Mouse (Mus musculus) embryonic facial prominence, embryonic 11.5 days (tissue): ENCODE measurements around the gene Srpk1. TPM values are rescaled to one million over a fixed set of nuclear protein-coding genes. Genes with fewer than 3 reads are reported as not detected.
"Not testable (repeated sequence)": the region's sequence is repeated elsewhere in the genome, so short reads cannot be mapped to it uniquely, and the experiment has no call there.

Experiments used
- ATAC-seq: fragments of 200-750 bp; cut with Nextera tagmentation; replicated peaks from 2 replicates; pipeline ENCODE4 v1.8.0; 2017; ENCODE audit warnings: low read depth; ENCODE audit not compliant: insufficient number of reproducible peaks, low FRiP score, low TSS enrichment
- DNase-seq: peaks from one replicate; pipeline ENCODE4 v3.0.0-alpha.2; 2015; ENCODE audit warnings: low spot score
- H3K27ac ChIP-seq: fragments of 300-500 bp; sonication (generic); replicated peaks from 2 replicates; pipeline ENCODE4 v1.5.1; 2014; ENCODE audit warnings: mild to moderate bottlenecking, low read depth, low read length, control low read depth
- H3K27me3 ChIP-seq: fragments of 300-500 bp; sonication (generic); 2 replicates; pipeline ENCODE4 v1.6.1; 2014; ENCODE audit warnings: mild to moderate bottlenecking, low read length, moderate library complexity, mixed read lengths; ENCODE audit not compliant: control insufficient read depth, insufficient read depth
- H3K36me3 ChIP-seq: fragments of 300-500 bp; sonication (generic); replicated peaks from 2 replicates; pipeline ENCODE4 v1.6.1; 2014; ENCODE audit warnings: low read depth, mild to moderate bottlenecking, low read length, moderate library complexity, mixed read lengths; ENCODE audit not compliant: control insufficient read depth, insufficient read depth
- H3K4me1 ChIP-seq: fragments of 300-500 bp; sonication (generic); 2 replicates; pipeline ENCODE4 v1.6.1; 2014; ENCODE audit warnings: low read length, mixed read lengths; ENCODE audit not compliant: control insufficient read depth, insufficient read depth
- H3K4me2 ChIP-seq: fragments of 300-500 bp; sonication (generic); 2 replicates; pipeline ENCODE4 v1.6.1; 2014; ENCODE audit warnings: low read depth, mild to moderate bottlenecking, control low read depth, low read length, moderate library complexity
- H3K4me3 ChIP-seq: fragments of 300-500 bp; sonication (generic); 2 replicates; pipeline ENCODE4 v1.5.1; 2014; ENCODE audit warnings: low read depth, low read length, control low read depth
- H3K9ac ChIP-seq: fragments of 300-500 bp; sonication (generic); replicated peaks from 2 replicates; pipeline ENCODE4 v1.6.1; 2014; ENCODE audit warnings: mild to moderate bottlenecking, control low read depth, low read length
- H3K9me3 ChIP-seq: fragments of 300-500 bp; sonication (generic); replicated peaks from 2 replicates; pipeline ENCODE4 v1.6.1; 2016; ENCODE audit warnings: mild to moderate bottlenecking, low read length, inconsistent platforms, mixed read lengths; ENCODE audit not compliant: control insufficient read depth
- WGBS: fragments of 180-500 bp; shearing (Covaris S2); extraction: QIAGEN DNeasy Blood & Tissue Kit; methylation state at CpG from one replicate; pipeline ENCODE4 v1.1.7; 2014; 5-methylcytosine and 5-hydroxymethylcytosine counted together
- polyA plus RNA-seq: library from polyadenylated mRNA; unstranded; fragments of >200 nt; fragmentation: Nextera tagmentation; extraction: Ambion mirVana; gene quantifications from 2 replicates; pipeline ENCODE4 v1.2.1, GENCODE M21; 2014

Srpk1 gene
- polyA plus RNA-seq, 1 experiment from 2014 or later: 135 TPM

- H3K9ac ChIP-seq: no peak overlapping the region
- H3K4me1 ChIP-seq: no peaks in the 10 kb centered on the region
- H3K36me3 ChIP-seq: no peaks in the 10 kb centered on the region
- ATAC-seq (no peak), DNase-seq (no peak)
- H3K27ac ChIP-seq: no peak overlapping the region
- no peak overlapping the region for H3K4me2 ChIP-seq
- no peaks in the 10 kb centered on the region for H3K27me3 ChIP-seq
- H3K9me3 ChIP-seq: no peaks in the 10 kb centered on the region
- no peak overlapping the region for H3K4me3 ChIP-seq
Observed at GRCm38 (mm10) chr17:28565181-28565580, 57.3 kb downstream of the Srpk1 start.

- ATAC-seq: no peak
- Histone ChIP-seq H3K4me2 (no peak overlapping the region), H3K4me3 (no peak overlapping the region), H3K4me1 (no peaks in the 10 kb centered on the region; the same call in 1 of the 2 replicates), H3K9me3 (no peaks in the 10 kb centered on the region), H3K36me3 (no peaks in the 10 kb centered on the region), H3K9ac (no peak overlapping the region), H3K27me3 (no peaks in the 10 kb centered on the region), H3K27ac (no peak overlapping the region)
- 55% methylated on average over 7 of the region's 7 CpGs for WGBS
- DNase-seq: no peak
Observed at GRCm38 (mm10) chr17:28561613-28562012, 60.9 kb downstream of the Srpk1 start.

- 82% methylated on average over 4 of the region's 4 CpGs for WGBS
- Histone ChIP-seq H3K9me3 (no peaks in the 10 kb centered on the region), H3K27me3 (no peaks in the 10 kb centered on the region), H3K4me2 (no peak within 1 kb of the TSS), H3K36me3 (no peaks in the 10 kb centered on the region), H3K27ac (no peak within 1 kb of the TSS), H3K9ac (no peak within 1 kb of the TSS), H3K4me1 (no peaks in the 10 kb centered on the region; the same call in 1 of the 2 replicates), H3K4me3 (no peak within 1 kb of the TSS)
- ATAC-seq (no peak), DNase-seq (no peak)
Observed at GRCm38 (mm10) chr17:28560598-28560997, 61.9 kb downstream of the Srpk1 start, which contains the start of gene Clps. Gene Clps, minus strand, starts transcription at chr17:28560766.

- 72% methylated on average over 6 of the region's 6 CpGs for WGBS
- no peaks in the 10 kb centered on the region; the same call in 1 of the 2 replicates for H3K4me1 ChIP-seq
Observed at GRCm38 (mm10) chr17:28557772-28558171, 64.7 kb downstream of the Srpk1 start.

DNA sequence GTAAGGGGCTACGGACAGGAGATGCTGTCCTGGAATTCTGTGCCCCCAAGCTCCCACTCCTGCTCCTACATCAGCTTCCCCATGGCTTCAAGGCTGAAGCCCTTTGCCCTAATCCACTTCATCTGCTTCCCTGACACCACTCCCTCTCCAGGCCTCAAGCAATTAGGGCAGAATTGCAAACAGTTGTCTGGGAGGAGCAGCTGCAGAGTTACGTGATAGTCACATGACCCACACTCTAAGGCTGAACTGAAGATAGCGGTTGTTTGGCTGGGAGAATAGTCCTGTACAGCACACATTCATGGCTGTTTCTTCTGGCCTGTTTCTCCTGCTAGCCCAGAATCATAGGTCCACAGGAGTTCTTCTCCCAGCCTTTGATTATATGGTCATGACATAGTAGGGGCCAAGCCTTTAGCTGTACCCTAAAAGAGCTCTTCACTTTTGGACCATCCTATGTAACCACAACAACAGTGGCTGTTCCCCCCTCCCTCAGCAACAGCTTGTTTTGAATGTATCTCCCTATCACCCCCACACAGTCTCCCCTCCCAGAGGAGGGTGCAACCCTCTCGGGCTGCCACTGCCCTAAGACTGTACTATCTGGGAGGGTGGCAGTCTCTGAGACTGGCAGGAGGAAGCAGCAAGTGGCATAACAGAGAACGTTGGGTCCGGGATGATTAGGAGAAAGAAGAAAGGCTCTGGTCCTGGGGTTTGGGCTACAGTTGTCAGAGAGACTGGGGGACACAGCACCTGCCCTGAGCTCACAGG, 65.7 kb downstream of the Srpk1 start:
- peak; percentile 81 for DNase-seq
- Histone ChIP-seq H3K9me3 (no peaks in the 10 kb centered on the region), H3K4me2 (no peak overlapping the region), H3K9ac (no peak overlapping the region), H3K27ac (no peak overlapping the region), H3K36me3 (no peaks in the 10 kb centered on the region), H3K4me1 (no peaks in the 10 kb centered on the region; the same call in 1 of the 2 replicates), H3K27me3 (no peaks in the 10 kb centered on the region), H3K4me3 (no peak overlapping the region)
- 46% methylated on average over 6 of the region's 6 CpGs for WGBS
- no peak for ATAC-seq

More at GRCm38 (mm10) chr17:28557772-28558171, 64.7 kb downstream of the Srpk1 start:
- Histone ChIP-seq H3K36me3 (no peaks in the 10 kb centered on the region), H3K4me3 (no peak overlapping the region), H3K27ac (no peak overlapping the region), H3K9me3 (no peaks in the 10 kb centered on the region), H3K9ac (no peak overlapping the region), H3K27me3 (no peaks in the 10 kb centered on the region), H3K4me2 (no peak overlapping the region)
- DNase-seq: no peak
- ATAC-seq: no peak

GRCm38 (mm10) chr17:28554021-28554420, 68.5 kb downstream of the Srpk1 start:
- ATAC-seq: not testable (repeated sequence)
- 0 out of 2 replicates have a peak overlapping the region, but pooled peaks have one; percentile 21 for H3K27ac ChIP-seq

GRCm38 (mm10) chr17:28553040-28553793, 69.3 kb downstream of the Srpk1 start:
- no peak overlapping the region for H3K4me3 ChIP-seq
- no peaks in the 10 kb centered on the region; the same call in 1 of the 2 replicates for H3K4me1 ChIP-seq
- no peak overlapping the region for H3K27ac ChIP-seq
- DNase-seq (peak; percentile 95), ATAC-seq (peak; percentile 75)
- H3K9me3 ChIP-seq: no peaks in the 10 kb centered on the region
- no peaks in the 10 kb centered on the region for H3K36me3 ChIP-seq
- H3K27me3 ChIP-seq: no peaks in the 10 kb centered on the region
- no peak overlapping the region for H3K9ac ChIP-seq
- 5% methylated on average over 14 of the region's 14 CpGs for WGBS
- no peak overlapping the region for H3K4me2 ChIP-seq

More at GRCm38 (mm10) chr17:28554021-28554420, 68.5 kb downstream of the Srpk1 start:
- WGBS: 93% methylated on average over 4 of the region's 4 CpGs
- not testable (repeated sequence) for H3K9ac ChIP-seq, H3K4me3 ChIP-seq, H3K27me3 ChIP-seq, H3K4me1 ChIP-seq, H3K36me3 ChIP-seq, H3K4me2 ChIP-seq, H3K9me3 ChIP-seq, DNase-seq

DNA sequence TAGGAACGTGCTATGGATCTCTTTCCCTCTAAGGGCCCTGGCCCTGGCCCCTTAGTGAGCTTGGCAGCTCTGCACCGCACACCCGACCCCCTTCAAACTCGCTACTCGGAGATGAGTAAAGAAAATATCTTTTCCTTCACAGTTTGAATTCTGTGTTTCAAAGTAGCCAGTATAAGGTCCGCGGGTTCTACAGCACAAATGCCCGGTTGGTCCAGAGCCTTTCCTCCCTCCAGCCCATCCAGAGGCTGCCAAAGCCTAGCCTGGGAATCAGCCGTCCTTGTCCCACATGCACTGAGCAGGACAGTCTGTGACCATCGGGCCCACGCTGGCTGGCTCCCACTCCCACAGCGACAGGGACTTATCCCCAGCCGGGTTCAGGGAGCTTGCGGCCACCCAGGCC, 73.4 kb downstream of the Srpk1 start, which contains the start of gene Clpsl2:
TSS of gene Clpsl2 (plus strand) at position 301 of the 400 bp plus-strand sequence.
- no peak within 1 kb of the TSS for H3K27ac ChIP-seq
- no peak within 1 kb of the TSS for H3K4me2 ChIP-seq
- no peaks in the 10 kb centered on the region for H3K36me3 ChIP-seq
- DNase-seq: no peak
- H3K9me3 ChIP-seq: no peaks in the 10 kb centered on the region
- no peaks in the 10 kb centered on the region for H3K27me3 ChIP-seq
- no peaks in the 10 kb centered on the region for H3K4me1 ChIP-seq
- 72% methylated on average over 14 of the region's 14 CpGs for WGBS
- no peak within 1 kb of the TSS for H3K9ac ChIP-seq
- no peak within 1 kb of the TSS for H3K4me3 ChIP-seq
- no peak for ATAC-seq
